Mouse (Mus musculus) urinary bladder, adult 2 months (tissue): Measurements from ENCODE around the gene Dnase2a. TPM values are rescaled to one million over a fixed set of nuclear protein-coding genes. Genes with fewer than 3 reads are reported as not detected.
"Not testable (repeated sequence)": the region's sequence is repeated elsewhere in the genome, so short reads cannot be mapped to it uniquely, and the experiment has no call there.

Source experiments
- DNase-seq: peaks from one replicate; pipeline ENCODE4 v3.0.0; 2022; ENCODE audit warnings: low spot score
- polyA plus RNA-seq: library from polyadenylated mRNA; depleted of rRNA; stranded (reverse); fragments of >200 nt; gene quantifications from 2 replicates; pipeline ENCODE4 v1.2.3, GENCODE M21; 2012

Gene Dnase2a
- polyA plus RNA-seq, 1 experiment, result 18.4 TPM

DNA sequence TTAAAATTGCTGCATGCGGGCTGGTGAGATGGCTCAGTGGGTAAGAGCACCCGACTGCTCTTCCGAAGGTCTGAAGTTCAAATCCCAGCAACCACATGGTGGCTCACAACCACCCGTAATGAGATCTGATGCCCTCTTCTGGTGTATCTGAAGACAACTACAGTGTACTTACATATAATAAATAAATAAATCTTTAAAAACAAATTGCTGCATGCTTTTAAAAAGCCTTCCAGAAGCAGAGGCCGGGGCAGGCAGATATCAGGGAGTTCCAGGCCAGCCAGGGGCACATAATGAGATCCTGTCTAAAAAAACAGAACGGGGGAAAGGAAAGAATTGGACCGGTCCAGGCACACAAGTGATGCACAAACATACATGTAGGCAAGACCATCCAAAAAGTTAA, 381 bp upstream of the Dnase2a start:
- not testable (repeated sequence) for DNase-seq

- DNase-seq, result no peak
These were observed 905 bp downstream of the Dnase2a start for GRCm38 (mm10) chr8:84909162-84909767.

DNA sequence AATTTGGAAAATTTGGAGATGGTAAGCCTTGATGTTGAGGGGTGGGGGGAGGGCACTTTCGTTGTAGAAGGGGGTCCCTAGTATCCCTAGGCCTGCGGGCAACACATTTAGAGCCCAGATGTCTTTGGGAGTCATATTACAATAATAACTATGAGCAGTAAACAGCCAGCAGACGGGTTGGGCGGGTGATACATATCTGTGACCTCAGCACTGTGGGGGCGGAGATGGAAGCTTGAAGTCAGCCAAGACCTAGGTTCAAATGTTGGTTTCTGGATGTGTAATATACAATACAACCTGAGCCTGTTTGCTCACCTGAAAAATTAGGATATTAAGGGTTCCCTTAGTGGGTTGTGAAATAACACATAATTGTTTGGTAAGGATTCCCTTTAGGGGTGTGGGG, 1.6 kb downstream of the Dnase2a start:
- DNase-seq, result no peak

- no peak for DNase-seq
These were observed 2.2 kb downstream of the Dnase2a start for GRCm38 (mm10) chr8:84910551-84910950.

- no peak for DNase-seq
These were observed 3.5 kb downstream of the Dnase2a start for GRCm38 (mm10) chr8:84911854-84912253.

DNA sequence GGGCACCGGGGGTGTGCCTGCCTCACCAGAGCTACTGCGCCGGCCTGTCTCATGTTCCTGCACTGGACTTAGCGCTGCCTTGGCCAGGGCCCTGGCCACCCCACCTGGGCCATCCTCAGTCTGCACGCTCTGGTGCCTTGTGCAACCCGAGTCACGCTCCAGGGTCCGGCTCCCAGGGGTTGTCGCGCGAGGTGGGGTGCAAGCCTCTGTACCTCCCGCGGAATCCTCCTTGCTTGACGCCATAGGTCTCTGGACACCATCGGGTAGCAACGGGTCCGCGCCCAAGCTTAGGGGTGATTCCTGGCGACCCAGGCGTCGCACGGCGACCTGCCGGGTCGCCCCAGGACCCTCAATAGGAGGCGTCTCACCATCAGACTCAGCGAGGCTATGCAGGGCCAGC, 4.0 kb downstream of the Dnase2a start:
- DNase-seq, result no peak

GRCm38 (mm10) chr8:84912895-84913501, 4.6 kb downstream of the Dnase2a start:
- DNase-seq, result peak; percentile 63

- no peak for DNase-seq
These were observed 5.1 kb downstream of the Dnase2a start for GRCm38 (mm10) chr8:84913502-84913900.

GRCm38 (mm10) chr8:84913960-84914359, 5.6 kb downstream of the Dnase2a start:
- no peak for DNase-seq

DNA sequence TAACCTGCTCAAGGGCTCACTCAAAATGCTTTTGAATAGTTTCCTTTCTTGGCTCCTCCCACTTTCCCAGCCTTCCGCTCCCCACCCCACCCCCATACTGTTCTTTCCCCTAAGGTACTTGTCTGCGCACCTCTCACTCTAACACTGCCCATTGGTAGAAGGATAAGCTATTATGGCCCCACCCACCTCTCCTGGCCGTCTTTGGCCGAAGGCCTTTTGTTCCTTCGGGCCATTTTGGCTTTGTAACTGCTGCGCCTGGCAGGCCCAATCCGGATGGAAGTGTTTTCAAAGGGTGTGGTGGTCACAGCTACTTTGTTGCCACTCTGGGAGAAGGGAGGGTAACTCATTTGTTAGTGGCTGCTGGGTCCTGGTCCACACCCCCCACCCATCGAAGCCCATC, 6.9 kb downstream of the Dnase2a start:
- no peak for DNase-seq

- no peak for DNase-seq
These were observed 9.4 kb downstream of the Dnase2a start for GRCm38 (mm10) chr8:84917781-84918180.

DNA sequence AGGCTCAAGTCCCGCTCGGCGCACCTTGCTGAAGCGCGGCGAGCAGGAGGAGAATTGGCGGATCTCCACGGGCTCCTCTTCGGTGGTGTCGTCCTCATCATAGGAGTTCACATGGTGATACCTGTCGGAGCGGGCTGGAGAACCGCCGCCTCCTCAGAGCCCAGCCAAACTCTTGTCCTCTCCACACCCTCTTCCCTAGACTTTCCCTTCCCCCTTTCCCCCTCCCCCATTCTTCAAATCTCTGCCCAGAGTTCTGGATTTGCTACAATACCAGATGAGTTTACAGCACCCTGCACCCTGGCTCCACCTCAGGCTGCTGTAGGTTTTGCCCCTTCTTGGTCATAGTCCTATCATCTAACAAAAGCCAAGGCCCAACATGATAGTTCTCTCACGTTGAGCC, 10.3 kb downstream of the Dnase2a start:
- DNase-seq, result no peak

- DNase-seq, result no peak
These were observed 13.2 kb downstream of the Dnase2a start for GRCm38 (mm10) chr8:84921596-84921995.

DNA sequence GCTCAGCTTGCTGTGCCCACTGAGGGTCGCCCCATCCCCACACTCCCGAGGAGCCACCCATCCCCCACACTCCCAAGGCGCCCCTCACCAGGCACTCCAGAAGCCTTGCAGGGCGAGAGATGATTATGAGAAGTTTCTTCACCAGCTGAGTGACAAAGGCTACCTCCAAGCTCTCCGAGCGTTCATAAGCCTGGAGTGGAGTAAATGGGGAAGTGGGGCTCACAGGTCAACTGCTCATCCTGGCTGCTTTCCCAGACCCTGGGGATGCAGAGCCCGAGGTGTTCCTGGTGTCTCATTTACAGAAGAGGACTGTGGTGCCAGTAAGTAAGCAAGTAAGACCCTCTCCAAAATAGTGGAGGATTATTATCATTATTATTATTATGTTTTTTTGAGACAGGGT, 17.2 kb downstream of the Dnase2a start:
- no peak for DNase-seq

GRCm38 (mm10) chr8:84927513-84927912, 19.2 kb downstream of the Dnase2a start:
- DNase-seq, result no peak

- no peak for DNase-seq
These were observed 20.3 kb downstream of the Dnase2a start for GRCm38 (mm10) chr8:84928456-84929306.

GRCm38 (mm10) chr8:84930582-84930981, 22.2 kb downstream of the Dnase2a start:
- no peak for DNase-seq

GRCm38 (mm10) chr8:84933767-84934559, 25.6 kb downstream of the Dnase2a start:
- no peak for DNase-seq

DNA sequence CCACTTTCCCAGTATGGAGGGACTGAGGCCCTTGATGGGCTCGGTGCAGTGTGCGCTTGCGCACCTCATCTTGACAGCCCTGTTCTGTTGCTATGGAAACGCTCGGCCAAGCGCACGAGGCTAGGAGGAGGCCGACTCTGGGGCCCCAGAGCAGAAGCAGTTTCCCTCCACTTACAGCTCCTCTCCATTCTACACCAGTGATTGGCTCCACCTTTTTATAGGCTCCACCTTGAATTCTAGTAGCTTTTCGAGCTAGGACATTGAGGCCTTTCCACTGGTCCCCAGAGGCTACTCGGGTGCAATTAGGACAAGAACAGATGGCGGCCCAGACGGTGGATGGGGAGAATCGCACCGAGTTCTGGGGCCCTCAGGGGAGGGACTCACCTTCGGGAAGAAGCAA, 26.5 kb downstream of the Dnase2a start:
- DNase-seq, result no peak

DNA sequence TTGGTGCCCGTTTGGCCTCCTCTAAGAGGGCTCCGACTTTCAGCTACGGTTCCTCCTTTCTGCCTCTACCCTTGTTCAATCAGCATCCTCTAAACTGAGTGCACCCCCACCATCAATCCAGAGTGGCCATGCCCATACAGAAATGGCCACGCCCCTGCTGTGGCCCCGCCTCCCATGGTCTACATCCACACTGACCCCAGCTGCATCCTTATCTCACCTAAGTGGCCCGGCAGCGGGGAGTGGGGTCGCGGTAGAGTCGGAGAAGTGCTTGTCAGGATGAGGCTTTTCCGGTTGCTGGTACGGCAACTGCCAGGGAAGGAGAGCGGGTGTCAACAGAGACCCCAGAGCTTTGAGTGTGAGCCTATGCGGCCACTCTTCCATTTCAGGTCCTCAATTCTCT, 27.1 kb downstream of the Dnase2a start:
- no peak for DNase-seq

GRCm38 (mm10) chr8:84936041-84936961, 27.9 kb downstream of the Dnase2a start:
- no peak for DNase-seq
